Mouse (Mus musculus) regulatory T cell (primary cell): Measurements from ENCODE around the gene St8sia2.

Source experiments
- in situ Hi-C: fragments of 300-600 bp; cut with MboI, MseI; formaldehyde crosslinking; loops from one replicate; pipeline ENCODE4 v1.15.1; 2025; ENCODE audit warnings: high pct_unique_total_duplicates

The St8sia2 gene

GRCm38 (mm10) chr7:73989366-73989765 lies 24.1 kb downstream of the St8sia2 start:
- in situ Hi-C loops = no loop called here

GRCm38 (mm10) chr7:73972157-73972556 lies 41.3 kb downstream of the St8sia2 start:
- in situ Hi-C loops = loop anchor here (10.0 kb wide), 1 partner anchor 57 kb away; no protein-coding TSS in a partner anchor

DNA sequence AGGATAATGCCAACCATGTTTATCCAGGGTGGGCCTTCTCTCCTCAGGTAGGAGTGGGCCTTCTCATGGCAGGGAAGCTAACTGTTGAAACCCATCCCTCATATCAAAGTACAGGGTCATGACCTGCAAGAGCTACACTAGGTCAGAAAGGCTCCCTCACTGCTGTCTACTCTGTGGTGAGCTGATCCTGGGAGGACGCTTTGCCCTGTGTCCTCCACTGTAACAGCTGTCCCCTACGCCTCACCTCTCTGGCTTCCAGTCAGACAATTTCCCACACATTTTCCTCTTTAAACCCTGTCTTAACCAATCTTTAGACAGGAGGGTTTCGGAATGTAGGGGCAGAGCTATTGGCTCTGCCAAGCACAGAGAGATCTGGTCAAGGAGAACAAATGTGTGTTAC lies 48.3 kb downstream of the St8sia2 start:
- in situ Hi-C loops = no loop called here

GRCm38 (mm10) chr7:73962431-73962830 lies 51.1 kb downstream of the St8sia2 start:
- in situ Hi-C loops = no loop called here

- in situ Hi-C loops = no loop called here
These were observed 59.0 kb downstream of the St8sia2 start for GRCm38 (mm10) chr7:73954441-73954840.

- in situ Hi-C loops = no loop called here
These were observed 60.4 kb downstream of the St8sia2 start for GRCm38 (mm10) chr7:73953131-73953530.

DNA sequence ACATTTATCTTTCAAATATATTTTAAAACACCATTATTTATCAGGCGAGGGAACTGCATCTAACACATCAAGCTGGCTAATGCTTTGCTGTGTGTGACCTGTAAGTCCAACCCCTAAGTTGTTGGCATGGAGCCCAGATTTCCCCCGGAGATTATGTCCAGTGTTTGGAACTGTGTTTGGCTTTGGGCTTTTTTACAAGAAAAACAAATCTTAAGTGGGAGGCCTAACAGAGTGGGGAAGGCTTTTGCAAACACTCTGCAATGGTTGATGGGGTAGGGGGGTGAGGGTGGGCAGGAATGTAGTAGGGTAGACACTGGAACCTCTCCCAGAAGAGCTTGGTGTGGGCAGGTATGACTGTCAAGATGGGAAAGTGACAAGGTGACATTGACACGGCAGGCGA lies 71.8 kb downstream of the St8sia2 start:
- in situ Hi-C loops = no loop called here

GRCm38 (mm10) chr7:73939236-73939635 lies 74.3 kb downstream of the St8sia2 start:
- in situ Hi-C loops = no loop called here

DNA sequence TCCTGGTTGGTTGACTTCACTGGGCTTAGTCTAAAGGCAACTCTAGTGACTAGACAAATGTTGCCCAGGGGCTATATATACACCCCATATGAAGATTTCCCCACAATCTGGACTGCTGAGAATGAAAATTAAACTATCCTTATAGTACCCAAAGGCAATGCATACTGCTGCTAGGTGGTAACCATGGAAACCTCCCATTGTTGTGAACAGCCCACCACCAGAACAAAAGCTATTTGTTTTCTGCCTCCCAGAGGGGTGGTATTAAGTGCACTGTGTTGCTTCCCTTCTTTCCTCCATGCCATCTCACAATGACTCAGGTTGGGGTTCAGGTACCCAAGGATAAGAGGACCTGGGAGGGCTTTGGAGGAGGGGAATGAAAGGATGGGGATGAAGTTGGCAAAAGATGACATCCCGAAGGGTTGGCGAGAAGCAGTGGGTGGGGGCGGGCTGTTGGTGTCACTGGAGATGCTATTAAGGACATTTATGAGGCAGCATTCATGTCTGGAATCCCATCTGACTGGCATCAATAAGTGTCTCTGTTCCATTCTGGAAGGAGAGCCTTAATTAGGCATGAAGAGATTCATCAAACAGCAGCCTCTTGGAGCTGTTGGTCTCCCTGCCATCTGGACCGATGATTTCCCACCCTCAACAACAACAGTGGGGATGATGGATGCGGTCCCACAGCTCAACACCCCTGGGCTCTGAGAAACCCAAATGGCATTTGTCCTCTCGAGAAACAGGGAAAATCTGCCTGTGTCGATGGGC lies 75.3 kb downstream of the St8sia2 start:
- in situ Hi-C loops = no loop called here

- in situ Hi-C loops = no loop called here
These were observed 77.4 kb downstream of the St8sia2 start for GRCm38 (mm10) chr7:73936119-73936518.

- in situ Hi-C loops = no loop called here
These were observed 77.8 kb downstream of the St8sia2 start for GRCm38 (mm10) chr7:73935703-73936102.

- in situ Hi-C loops = no loop called here
These were observed 80.5 kb downstream of the St8sia2 start for GRCm38 (mm10) chr7:73933036-73933435.

DNA sequence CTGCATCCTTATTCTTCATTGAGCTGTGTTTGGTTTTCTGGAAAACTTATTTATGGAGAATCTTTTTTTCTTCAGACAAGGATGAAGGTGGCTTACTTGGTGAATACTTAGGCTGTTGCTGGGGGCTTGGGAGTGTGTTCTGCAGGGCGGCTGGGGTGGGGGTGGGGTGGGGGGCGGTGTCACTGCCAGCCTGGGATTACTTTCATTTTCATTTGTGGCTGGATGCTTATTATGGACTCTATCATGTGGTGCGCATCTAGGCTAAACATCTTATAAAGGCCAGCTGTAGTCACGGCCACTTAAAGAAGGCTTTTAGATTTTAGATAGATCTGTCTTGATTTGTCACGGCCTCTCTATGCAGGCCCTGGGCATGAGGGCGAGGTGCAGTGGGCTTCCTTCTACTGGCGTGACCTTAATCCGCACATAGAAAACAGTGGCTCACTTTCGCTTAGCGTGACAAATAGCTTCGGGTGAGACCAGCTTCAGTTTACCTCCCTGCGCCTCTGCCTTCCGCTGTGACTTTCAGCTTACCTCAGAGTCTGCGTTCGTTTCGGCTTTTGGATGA lies 92.5 kb downstream of the St8sia2 start:
- in situ Hi-C loops = no loop called here

GRCm38 (mm10) chr7:73917633-73918311 lies 95.7 kb downstream of the St8sia2 start:
- in situ Hi-C loops = loop anchor here (10.0 kb wide), 1 partner anchor 57 kb away; no protein-coding TSS in a partner anchor

GRCm38 (mm10) chr7:73911899-73912298 lies 101.6 kb downstream of the St8sia2 start:
- in situ Hi-C loops = loop anchor here (10.0 kb wide), 1 partner anchor 63 kb away; no protein-coding TSS in a partner anchor

DNA sequence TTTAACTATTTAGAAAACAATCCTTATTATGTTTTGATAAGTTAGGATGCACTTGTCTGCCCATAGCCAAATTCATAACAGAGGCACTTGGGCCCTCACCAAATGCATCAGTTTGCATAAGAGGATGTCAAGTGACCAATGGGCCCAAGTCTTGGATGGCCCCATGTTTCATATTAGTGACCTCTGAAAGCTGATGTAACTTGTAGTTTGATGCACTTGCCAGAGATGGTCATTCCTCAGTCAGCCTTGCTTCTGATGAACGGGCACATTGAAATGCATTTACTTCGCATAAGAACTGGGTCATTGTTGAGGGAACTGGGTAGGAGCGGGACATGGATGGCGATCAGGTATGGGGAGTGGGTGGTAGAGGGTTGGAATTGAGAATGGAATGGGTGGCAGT lies 102.6 kb downstream of the St8sia2 start:
- in situ Hi-C loops = loop anchor here (10.0 kb wide), 1 partner anchor 64 kb away; no protein-coding TSS in a partner anchor

GRCm38 (mm10) chr7:73909432-73910205 lies 103.9 kb downstream of the St8sia2 start:
- in situ Hi-C loops = loop anchor here (10.0 kb wide), 1 partner anchor 65 kb away; no protein-coding TSS in a partner anchor

- in situ Hi-C loops = no loop called here
These were observed 119.0 kb downstream of the St8sia2 start for GRCm38 (mm10) chr7:73894506-73894905.

- in situ Hi-C loops = no loop called here
These were observed 121.7 kb downstream of the St8sia2 start for GRCm38 (mm10) chr7:73891830-73892229.

DNA sequence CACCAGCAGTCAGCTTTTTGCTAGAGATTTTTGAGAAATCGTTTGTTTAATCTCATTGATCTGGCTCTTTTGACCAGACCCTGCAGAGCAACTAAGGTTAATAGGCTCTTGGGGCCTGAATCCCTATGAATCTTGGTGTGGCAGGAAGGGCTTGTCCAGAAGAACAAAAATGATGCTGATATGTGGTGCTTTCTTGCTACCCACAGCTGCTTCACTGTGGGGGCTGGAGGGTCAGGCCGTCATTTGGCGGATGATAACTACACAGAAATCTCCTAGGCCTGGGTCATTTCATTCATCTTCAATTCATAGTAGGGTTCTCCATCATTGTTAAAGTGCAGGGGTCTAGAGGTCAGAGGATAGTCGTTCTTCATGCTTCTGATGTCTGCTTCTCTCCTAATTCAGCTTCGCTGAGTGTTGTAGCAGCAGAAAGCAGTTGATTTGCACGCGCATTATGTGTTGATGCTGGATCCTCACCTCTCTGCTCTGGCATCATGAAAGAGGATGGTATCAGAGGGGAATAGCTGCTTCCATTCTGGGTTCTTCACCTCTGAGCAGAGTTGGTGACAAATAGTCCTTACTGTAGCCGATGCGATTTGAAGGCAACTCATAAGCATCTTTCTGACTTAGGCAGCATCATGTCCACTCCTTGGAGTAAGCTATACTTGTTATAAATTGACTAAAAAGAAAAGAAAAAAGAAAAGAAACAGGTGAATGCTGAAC lies 122.4 kb downstream of the St8sia2 start:
- in situ Hi-C loops = no loop called here

DNA sequence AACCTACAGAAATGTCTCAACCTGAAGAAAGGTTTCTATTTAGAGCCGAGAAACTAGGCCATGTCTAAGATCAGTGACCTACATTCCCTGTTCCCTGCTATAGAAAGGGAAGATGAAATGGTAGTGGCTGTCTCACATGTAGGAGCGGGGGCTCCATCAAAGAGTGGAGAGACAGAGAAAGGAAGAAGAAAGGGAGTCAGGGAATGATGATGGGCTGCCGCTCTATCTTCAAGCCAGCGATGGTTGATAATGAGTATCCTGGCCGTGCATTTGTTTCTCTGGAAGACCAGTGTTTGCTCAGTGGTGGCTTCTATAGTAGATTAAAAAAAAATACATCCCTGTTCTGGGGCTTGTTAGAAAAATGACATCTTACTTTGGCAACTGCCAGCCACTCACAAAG lies 123.0 kb downstream of the St8sia2 start:
- in situ Hi-C loops = no loop called here
